Mouse (Mus musculus) spleen, adult 2 months (tissue): Measurements from ENCODE around the gene Miox.

Experiments
- CTCF ChIP-seq: fragments of 200-500 bp; IDR thresholded peaks from 2 replicates; pipeline ENCODE4 v1.5.1; 2011; ENCODE audit warnings: mild to moderate bottlenecking, inconsistent platforms; ENCODE audit not compliant: insufficient read depth, insufficient read length, insufficient replicate concordance; ENCODE audit errors: extremely low read depth
- POLR2A ChIP-seq: fragments of 200-500 bp; IDR thresholded peaks from 2 replicates; pipeline ENCODE4 v1.6.1; 2011; ENCODE audit warnings: low read depth, low read length, inconsistent platforms

DNA sequence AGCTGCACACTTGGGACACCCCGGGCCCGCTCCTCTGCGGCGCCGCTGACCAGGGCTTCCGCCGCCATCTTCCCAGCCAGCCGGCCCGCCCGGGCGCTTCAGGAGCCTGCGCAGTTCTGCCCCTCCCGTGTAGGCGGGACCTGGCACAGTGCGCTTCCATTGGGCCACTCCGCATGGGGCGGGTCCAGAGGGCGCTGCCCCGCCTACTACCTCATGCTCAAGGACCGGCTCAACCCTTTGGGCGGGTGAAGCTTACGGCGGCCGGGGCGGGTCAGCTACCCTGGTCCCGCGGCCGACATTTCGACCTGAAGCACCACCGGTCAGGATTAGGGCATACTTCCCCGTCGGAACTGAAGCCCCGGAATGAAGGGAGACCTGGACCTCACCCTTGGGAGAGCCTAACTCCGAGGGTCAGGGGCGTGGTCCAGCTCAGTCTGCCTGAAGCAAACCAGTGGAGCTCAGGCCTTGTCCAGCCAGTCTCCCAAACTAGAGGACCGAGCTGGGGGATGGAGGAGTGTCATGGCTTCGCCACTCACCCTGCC lies 18.9 kb upstream of the Miox start, which contains the start of gene Sbf1:
- TF ChIP-seq CTCF (no peak), POLR2A (peak; percentile 54; the same call in 1 of the 2 replicates)
